Mouse (Mus musculus) kidney, postnatal 10 days (tissue): ENCODE results near the gene Htr2a.

Experiments used
- DNase-seq: peaks from one replicate; pipeline ENCODE4 v3.0.0; 2021; ENCODE audit warnings: mixed read lengths

Gene Htr2a

DNA sequence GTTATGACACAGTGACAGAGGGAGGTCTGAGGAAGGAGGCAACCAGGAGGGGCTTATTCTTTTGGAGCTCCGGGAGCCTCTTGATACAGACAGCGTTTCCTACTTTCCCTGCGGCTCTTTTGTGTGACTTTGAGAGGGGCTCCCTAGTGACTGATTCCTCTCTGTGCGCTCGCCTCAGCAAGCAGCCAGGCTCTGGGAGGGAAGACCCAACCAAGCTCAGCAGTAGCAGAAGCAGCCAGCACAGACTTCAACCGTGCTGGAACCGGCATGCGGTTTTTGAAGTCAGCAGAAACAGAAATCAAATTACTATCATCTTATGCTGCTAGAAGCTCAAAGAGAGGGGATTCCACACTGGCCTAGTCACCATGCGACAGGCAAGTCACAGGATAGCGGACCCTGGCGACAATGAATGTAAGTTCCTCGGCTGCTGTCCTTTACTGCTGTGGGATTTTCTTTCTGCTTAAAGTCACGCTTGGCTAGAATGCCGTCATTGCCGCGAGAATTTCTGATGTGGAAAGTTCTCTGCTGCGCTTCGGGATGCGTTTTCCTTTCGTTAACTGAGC is at the start of gene Htr2a:
Gene Htr2a, plus strand, starts transcription at position 22 of the 563 bp plus-strand sequence.
- DNase-seq = peak; percentile 33

GRCm38 (mm10) chr14:74601333-74602087 is 39.1 kb upstream of the Htr2a start:
- DNase-seq = no peak

DNA sequence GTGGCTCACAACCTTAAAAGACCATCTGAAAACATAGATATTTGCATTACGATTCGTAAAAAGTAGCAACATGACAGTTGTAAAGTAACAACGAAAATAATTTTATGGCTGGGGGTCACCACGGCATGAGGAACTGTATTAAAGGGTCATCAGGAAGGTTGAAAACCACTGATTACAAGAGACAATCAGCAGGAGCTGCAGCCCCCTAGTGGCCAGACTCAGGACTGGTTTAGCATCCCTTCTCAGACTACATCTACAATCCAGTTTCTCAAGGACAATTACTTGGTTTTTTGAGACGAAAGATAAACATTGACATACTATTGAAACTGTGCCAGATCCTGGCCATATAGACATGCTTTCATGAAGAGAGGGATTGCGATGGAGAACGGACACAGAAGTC is 38.1 kb upstream of the Htr2a start:
- DNase-seq = peak; percentile 81

GRCm38 (mm10) chr14:74603131-74603766 is 37.4 kb upstream of the Htr2a start:
- no peak for DNase-seq

DNA sequence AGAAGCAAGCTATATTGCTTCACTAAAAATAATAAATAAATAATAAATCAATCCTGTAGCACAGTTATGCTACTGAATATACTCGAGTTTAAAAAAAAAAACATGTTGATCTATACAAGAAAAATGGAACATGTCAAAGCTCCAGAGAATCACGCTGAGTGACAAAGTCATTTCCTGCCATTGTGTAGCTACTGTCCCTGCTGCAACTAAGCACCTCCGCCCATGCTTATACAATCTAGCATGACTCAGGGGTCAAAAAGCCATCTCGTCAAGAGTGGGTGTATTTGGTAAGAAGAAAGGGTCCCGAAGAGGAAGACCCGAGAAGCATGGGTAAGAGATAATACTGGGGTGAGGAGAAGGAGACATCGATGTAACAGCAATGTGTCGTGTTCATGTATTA is 29.3 kb upstream of the Htr2a start:
- DNase-seq = no peak

DNA sequence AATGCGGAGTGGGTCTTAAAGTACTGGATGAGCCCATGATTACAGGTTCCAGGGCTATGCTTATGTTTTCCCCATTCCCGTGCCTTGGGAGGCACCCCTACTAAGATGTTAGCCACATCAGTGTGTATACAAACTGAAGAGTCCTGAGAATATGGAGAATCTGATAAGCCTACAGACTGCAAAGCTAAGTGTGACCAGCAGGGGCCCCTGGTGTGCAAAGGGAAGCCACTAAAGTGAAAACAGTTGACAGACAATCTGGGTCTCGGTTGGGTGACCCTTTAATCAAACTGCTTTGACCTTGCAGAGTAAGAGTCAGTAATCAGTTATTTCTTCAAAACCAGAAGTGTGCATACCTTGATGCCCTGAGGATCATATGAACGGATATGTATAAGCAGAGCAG is 21.8 kb upstream of the Htr2a start:
- DNase-seq = peak; percentile 26

- DNase-seq = peak; percentile 21
Observed at GRCm38 (mm10) chr14:74638071-74638470, 2.6 kb upstream of the Htr2a start.

GRCm38 (mm10) chr14:74641668-74642230 is 1.1 kb downstream of the Htr2a start:
- no peak for DNase-seq

DNA sequence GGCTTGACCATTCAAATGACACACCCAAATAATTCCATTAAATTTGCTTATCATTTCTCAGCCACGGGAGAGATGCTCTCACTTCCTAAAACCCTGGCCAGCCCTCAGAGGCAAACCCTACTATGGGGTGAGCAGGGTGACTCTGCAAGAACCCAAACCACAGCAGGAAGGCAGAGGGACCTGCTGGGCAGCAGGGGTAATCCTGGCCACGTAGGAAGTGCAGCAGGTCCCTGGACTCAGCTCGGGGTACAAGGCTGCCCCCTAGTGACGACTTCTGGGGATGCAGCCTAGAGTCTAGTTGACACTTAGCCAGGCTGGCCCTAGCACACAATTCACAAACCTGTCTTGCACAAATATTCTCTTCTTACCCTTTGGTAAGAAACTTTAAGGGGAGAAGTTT is 2.7 kb downstream of the Htr2a start:
- peak; percentile 91 for DNase-seq

DNA sequence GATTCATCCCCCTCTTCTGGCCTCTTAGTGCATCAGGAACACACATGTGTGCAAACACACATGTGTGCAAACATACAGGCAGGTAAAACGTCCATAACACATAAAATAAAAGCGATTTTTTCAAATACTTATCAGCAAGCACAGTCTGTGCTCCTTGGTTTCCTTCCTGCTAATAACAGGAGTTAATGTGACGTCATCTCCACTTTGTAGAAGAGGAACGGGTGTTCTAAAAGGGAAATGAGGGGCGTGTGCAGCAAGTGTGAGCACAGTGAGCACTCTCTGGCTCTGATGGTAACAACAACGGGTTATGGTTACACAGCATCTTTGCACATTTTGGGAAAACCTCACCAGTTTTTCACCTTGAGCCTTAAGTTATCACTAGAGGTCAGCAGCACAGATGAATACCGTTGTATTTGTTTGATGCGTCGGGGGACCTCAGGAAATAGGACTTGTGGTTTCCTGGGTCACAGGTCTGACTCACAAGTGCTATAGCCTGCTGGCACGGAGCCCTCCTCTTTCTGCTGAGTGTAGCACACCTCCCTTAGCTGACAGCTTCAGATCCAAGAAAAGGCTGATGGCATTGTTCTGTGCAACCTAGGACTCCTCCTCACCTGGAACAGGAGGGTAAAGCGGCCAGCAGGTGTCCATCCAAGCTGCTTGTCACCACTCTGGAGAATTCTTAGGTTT is 5.6 kb downstream of the Htr2a start:
- no peak for DNase-seq

DNA sequence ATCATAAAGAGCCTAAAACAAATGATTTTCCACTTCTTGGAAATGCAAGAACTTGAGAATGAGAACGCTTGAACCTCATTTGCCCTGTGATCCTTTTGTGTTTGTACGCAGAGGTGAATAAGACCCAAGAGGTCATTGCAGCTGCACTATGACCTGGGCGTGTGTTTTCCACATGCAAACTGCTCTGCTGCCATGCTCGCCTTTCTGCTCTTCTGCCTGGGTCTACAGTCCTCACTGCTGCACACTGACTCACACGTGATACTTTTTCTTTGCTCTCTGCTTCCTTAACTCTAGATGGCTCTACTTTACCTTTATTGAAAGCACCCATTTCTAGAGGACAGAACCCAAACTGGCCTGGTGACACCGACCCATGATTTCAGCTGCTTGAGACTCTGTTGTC is 9.4 kb downstream of the Htr2a start:
- no peak for DNase-seq

GRCm38 (mm10) chr14:74651678-74652077 is 11.0 kb downstream of the Htr2a start:
- DNase-seq = no peak

DNA sequence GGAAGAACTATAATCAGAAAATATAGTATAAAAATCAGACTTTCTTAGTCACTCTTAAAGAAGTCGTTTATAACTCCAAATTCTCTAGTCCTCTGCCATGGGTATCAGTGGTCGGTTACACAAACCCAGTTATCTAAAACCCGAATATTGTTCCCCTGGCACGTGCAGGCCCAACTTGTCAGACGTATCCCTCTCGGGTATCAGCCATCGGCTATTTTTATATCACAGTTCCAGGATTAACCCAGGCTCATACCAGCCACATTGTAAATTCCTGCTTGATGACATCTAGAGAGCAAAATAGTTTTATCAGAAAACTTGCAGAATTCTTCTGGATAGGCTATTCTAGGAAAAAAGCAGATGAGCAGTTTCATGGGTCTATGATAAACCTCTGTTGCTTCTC is 16.6 kb downstream of the Htr2a start:
- no peak for DNase-seq

DNA sequence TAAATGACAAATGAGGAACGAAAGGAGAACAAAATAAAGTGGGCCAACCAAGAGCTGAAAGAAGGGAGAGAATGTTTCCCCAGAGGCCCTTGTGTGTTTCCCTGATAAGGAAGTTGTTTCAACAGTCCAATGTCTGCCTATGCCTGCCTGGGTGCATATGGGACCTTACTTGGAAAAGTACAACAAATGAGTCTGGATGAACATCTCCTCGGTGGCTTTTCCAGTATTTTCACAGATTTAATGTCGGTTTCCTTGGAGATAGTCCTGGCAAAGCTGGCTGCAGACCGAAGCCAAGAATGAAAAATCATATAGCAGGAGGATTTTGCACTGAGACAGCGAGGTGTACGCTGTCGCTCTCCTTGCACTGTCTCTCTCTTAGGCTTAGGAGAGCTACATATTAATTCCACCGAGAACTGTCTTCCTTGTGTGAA is 18.8 kb downstream of the Htr2a start:
- DNase-seq = no peak

GRCm38 (mm10) chr14:74672137-74673019 is 31.7 kb downstream of the Htr2a start:
- DNase-seq = no peak

- no peak for DNase-seq
Observed at GRCm38 (mm10) chr14:74673020-74673350, 32.3 kb downstream of the Htr2a start.

GRCm38 (mm10) chr14:74673584-74673983 is 32.9 kb downstream of the Htr2a start:
- no peak for DNase-seq

DNA sequence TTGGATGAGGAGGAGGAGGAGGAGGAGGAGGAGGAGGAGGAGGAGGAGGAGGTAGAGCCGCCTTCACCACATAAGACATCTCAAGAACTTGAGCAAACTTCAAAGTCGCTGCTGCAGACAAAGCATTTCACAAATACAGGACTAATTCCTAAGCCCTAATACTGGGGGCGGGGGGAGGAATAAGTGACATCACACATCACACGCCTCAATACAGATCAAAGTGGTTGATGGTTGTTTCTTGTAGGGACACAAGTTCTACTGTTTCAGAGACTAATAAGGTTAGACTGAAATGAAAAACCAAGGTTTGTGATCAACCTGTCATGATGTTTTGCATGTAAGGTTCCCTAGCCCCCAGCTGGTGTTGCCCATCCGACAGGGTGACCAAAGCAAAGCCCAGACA is 39.2 kb downstream of the Htr2a start:
- DNase-seq = no peak

DNA sequence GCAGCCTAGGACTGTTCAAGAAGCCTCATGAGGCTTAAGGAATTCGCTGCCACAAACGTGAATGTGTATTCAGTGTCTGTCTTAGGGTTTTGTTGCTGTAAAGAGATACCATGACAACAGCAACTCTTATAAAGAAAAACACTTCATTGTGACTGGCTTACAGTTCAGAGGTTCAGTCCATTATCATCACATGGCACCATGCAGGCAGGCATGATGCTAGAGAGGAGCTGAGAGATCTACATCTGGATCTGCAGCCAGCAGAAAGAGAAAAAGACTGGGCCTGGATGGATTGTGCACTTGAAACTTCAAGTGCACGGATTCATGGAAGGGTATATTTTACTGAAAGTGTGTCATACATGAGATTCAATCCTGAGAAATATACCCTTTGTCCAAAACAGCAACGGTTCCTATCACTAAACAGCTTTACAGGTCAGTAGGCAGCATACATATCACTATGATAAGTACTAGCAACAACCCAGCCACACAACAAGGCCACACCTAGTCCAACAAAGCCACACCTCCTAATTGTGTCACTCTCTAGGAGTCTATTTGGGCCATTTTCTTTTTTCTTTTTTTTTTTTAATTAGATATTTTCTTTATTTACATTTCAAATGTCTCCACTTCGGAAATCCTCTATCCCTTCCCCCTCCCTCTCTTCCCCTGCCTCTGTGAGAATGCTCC is 43.8 kb downstream of the Htr2a start:
- no peak for DNase-seq

DNA sequence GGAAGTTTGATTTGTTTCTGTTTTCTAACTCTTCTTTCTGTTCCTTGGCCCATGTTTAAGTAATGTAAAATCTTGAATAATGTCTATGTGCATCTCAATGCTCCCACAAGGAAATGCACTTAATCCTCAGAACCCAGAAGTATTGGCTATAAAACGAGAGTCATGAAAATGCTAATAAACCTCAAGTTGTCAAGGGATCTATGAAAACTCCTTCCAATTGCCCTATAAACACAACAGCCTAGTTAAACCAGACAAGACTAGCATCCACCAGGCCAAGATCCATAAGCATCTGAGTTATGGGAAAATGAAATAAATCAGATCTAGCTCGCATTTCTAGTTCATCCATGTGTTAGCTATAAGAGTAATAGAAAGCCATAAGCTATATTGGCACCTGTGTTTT is 51.3 kb downstream of the Htr2a start:
- no peak for DNase-seq

DNA sequence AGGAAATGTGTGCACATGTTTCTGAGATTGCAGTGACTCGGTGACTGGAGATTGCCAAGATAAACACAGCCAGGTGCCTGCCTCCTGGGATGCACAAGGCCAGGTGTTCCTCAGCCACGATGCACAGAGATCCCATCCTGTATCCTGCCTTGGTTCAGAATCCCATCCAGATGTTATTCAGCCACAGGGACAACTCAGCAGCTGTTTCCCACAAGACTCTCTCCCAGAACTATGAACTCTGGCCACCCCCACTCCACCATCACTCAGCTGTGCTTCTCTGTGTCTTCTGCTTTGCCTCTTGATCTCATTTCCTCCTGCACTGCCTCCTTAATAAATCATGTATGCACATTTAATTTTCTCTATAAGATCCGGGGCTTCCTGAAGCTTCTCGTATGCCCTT is 56.1 kb downstream of the Htr2a start:
- peak; percentile 52 for DNase-seq

- no peak for DNase-seq
Observed at GRCm38 (mm10) chr14:74697432-74697831, 56.8 kb downstream of the Htr2a start.
